Mouse (Mus musculus): ENCODE results near the gene Otud7b.

- TF ChIP-seq CHD2 (IDR thresholded peaks at IDR 0.05; ENCODE audit: low read depth, low read length) = no peak
- no peak for TF ChIP-seq HCFC1 (IDR thresholded peaks at IDR 0.05; ENCODE audit: borderline replicate concordance, insufficient read depth, low read length)
- TF ChIP-seq ZNF384 (IDR thresholded peaks at IDR 0.05; ENCODE audit: low read depth, low read length) = no peak
- TF ChIP-seq ZC3H11A (IDR thresholded peaks at IDR 0.05; ENCODE audit: borderline replicate concordance, low read depth, low read length) = no peak
These were observed 446 bp upstream of the Otud7b start for GRCm38 (mm10) chr3:96103901-96104260.
